ENCODE assay signal across 8 mouse cellular contexts in genomic region chr17:4907841-4908571, GRCm38 (mm10).
A peak's percentile ranks its signal among the peaks of the same experiment; 100 is the strongest.
DNase-seq lines count a peak whose midpoint lies in the region; ATAC-seq lines count a peak whose summit lies in the region.

No protein-coding gene starts in this region.

- ATAC-seq in common myeloid progenitor, adult 5-6 weeks (replicated peaks; ENCODE audit: low read depth, poor library complexity, severe bottlenecking): peak; percentile 75
- peak; percentile 89 for ATAC-seq in megakaryocyte progenitor cell, adult 5-6 weeks (replicated peaks; ENCODE audit: poor library complexity)

- DNase-seq in ZHBTc4 (ENCODE audit: low read depth, low spot score): peak; percentile 94
- peak; percentile 92 to 95 for DNase-seq in gastrocnemius, adult 8-10 months (ENCODE audit: low spot score in 2 of 2)
- peak; percentile 82 for DNase-seq in induced T-regulatory cell, adult 2 months (ENCODE audit: low read depth)
- DNase-seq in left cerebral cortex, adult 9 months (ENCODE audit: low spot score in 2 of 2): peak; percentile 84 to 89
- DNase-seq in right cerebral cortex, postnatal 14 days: peak; percentile 92
- peak; percentile 88 to 92 for DNase-seq in urinary bladder, postnatal 36 days (ENCODE audit: low spot score in 2 of 2)

Comparison
In these comparisons a context has a peak if more than half of its experiments do, and no peak if none do; other contexts are left out.
1. Peak in every context shown above with its lines: DNase-seq and ATAC-seq.